Mouse (Mus musculus): Measurements from ENCODE around the gene Smarca4. TPM values are rescaled to one million over a fixed set of nuclear protein-coding genes. Genes with fewer than 3 reads are reported as not detected.
A peak's percentile ranks its signal among the peaks of the same experiment; 100 is the strongest.

Smarca4 gene
- polyA plus RNA-seq, 1 experiment from 2014 or later, result 171 TPM

DNA sequence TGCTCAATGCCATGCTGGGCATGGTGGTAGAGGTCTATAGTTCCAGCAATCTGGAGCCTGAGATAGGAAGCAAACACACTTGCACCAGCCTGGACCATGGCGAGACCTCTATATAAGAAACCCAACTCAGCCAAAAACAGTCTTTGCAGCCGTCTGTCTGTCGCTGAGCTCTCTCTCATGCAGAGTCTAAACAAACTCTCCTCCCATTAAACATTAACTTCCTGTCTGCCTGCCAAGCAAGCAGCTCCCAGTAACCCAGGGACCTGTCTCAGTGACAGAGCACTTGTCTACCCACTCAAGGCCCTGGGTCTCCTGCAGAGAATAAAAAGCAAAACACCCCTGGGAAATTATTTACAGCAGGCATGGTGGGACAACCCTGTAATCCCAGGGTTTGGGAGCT, 120.6 kb downstream of the Smarca4 start:
- DNase-seq (ENCODE audit: low spot score), result no peak
- Histone ChIP-seq H3K9me3 (replicated peaks) (no peaks in the 10 kb centered on the region), H3K27ac (no peak overlapping the region), H3K4me3 (no peak overlapping the region), H3K36me3 (peaks cover 99% of the 10 kb centered on the region), H3K27me3 (ENCODE audit: low read depth, poor library complexity, severe bottlenecking) (no peaks in the 10 kb centered on the region), H3K4me1 (no peaks in the 10 kb centered on the region)
- 94% methylated on average over 3 of the region's 3 CpGs for WGBS

- Histone ChIP-seq H3K9me3 (replicated peaks) (no peaks in the 10 kb centered on the region), H3K4me1 (no peaks in the 10 kb centered on the region), H3K27ac (no peak overlapping the region), H3K4me3 (no peak overlapping the region), H3K27me3 (ENCODE audit: low read depth, poor library complexity, severe bottlenecking) (no peaks in the 10 kb centered on the region), H3K36me3 (peaks cover 99% of the 10 kb centered on the region)
- no peak for DNase-seq (ENCODE audit: low spot score)
- 96% methylated on average over 10 of the region's 10 CpGs for WGBS
Observed at GRCm38 (mm10) chr9:21737188-21737587, 121.2 kb downstream of the Smarca4 start.

DNA sequence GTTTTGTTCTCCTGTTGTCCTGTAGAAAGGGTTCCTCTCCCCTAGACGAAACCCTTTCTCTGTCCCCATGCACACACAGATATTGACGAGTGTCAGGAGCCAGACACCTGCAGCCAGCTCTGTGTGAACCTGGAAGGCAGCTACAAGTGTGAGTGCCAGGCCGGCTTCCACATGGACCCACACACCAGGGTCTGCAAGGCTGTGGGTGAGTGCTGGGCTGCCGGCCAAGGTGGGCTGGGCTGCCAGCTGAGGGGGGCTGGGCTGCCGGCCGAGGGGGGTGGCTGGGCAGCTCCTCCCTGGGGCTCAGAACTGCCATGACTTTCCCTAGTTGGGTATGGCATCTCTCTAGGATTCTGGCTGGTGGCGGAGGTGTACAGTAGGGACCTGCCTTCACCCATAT, 122.8 kb downstream of the Smarca4 start:
- H3K4me3 ChIP-seq, result no peak overlapping the region
- no peak overlapping the region for H3K27ac ChIP-seq
- no peaks in the 10 kb centered on the region for H3K4me1 ChIP-seq
- no peaks in the 10 kb centered on the region for H3K9me3 ChIP-seq (replicated peaks)
- H3K36me3 ChIP-seq, result peaks cover 97% of the 10 kb centered on the region
- no peak for DNase-seq (ENCODE audit: low spot score)
- no peaks in the 10 kb centered on the region for H3K27me3 ChIP-seq (ENCODE audit: low read depth, poor library complexity, severe bottlenecking)
- WGBS, result 97% methylated on average over 7 of the region's 7 CpGs

DNA sequence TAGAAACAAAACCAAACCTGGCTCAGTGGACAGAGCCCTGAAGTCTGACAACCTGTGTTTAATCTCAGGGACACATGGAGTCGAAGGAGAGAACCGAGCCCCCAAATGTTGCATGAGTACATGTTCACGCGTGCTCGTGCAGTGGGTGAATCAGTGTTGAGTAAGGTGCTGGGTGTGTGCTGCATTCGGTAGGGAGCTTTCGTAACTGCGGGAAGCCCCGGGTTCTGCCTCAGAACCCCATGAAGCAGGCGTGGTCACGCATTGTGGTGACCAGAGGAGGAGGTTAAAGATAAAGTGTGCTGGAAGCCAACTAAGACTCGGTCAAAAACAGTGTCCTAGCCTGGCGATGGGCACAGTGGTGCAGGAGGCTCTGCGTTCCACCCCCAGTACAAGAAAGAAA, 124.5 kb downstream of the Smarca4 start:
- Histone ChIP-seq H3K27me3 (ENCODE audit: low read depth, poor library complexity, severe bottlenecking) (no peaks in the 10 kb centered on the region), H3K4me1 (no peaks in the 10 kb centered on the region), H3K27ac (no peak overlapping the region), H3K4me3 (no peak overlapping the region), H3K9me3 (replicated peaks) (no peaks in the 10 kb centered on the region), H3K36me3 (peaks cover 97% of the 10 kb centered on the region)
- no peak for DNase-seq (ENCODE audit: low spot score)
- 96% methylated on average over 14 of the region's 14 CpGs for WGBS

DNA sequence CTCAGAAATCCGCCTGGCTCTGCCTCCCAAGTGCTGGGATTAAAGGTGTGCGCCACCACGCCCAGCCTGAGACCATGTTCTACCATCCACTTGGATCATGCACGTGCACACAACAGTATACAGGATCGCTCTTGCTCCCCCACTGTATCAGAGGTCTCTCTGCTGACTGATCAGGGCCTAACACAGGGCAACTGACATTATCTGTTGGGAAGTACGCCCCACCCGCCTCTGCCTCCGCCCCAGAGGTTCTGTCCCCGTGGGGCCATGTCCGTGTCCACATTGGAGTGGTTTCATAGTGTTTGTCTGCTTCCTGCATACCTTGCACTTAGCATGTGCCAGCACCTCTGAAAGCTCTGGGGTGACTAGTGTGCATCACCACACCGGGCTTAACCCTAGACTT, 125.5 kb downstream of the Smarca4 start:
- Histone ChIP-seq H3K4me3 (no peak overlapping the region), H3K36me3 (peaks cover 97% of the 10 kb centered on the region), H3K27me3 (ENCODE audit: low read depth, poor library complexity, severe bottlenecking) (no peaks in the 10 kb centered on the region), H3K9me3 (replicated peaks) (no peaks in the 10 kb centered on the region), H3K4me1 (no peaks in the 10 kb centered on the region), H3K27ac (no peak overlapping the region)
- no peak for DNase-seq (ENCODE audit: low spot score)
- WGBS, result 97% methylated on average over 11 of the region's 11 CpGs

GRCm38 (mm10) chr9:21747238-21747774, 131.3 kb downstream of the Smarca4 start:
- Histone ChIP-seq H3K4me3 (no peak overlapping the region), H3K27ac (no peak overlapping the region), H3K27me3 (ENCODE audit: low read depth, poor library complexity, severe bottlenecking) (no peaks in the 10 kb centered on the region), H3K36me3 (peaks cover 90% of the 10 kb centered on the region), H3K4me1 (peaks cover 6% of the 10 kb centered on the region), H3K9me3 (replicated peaks) (no peaks in the 10 kb centered on the region)
- 87% methylated on average over 3 of the region's 3 CpGs for WGBS
- no peak for DNase-seq (ENCODE audit: low spot score)

- Histone ChIP-seq H3K27ac (no peak overlapping the region), H3K9me3 (replicated peaks) (no peaks in the 10 kb centered on the region), H3K27me3 (ENCODE audit: low read depth, poor library complexity, severe bottlenecking) (no peaks in the 10 kb centered on the region), H3K36me3 (peaks cover 83% of the 10 kb centered on the region), H3K4me3 (no peak overlapping the region), H3K4me1 (peaks cover 13% of the 10 kb centered on the region)
- no peak for DNase-seq (ENCODE audit: low spot score)
- WGBS, result 62% methylated on average over 7 of the region's 7 CpGs
Observed at GRCm38 (mm10) chr9:21748033-21748432, 132.1 kb downstream of the Smarca4 start.

- no peak for DNase-seq (ENCODE audit: low spot score)
- Histone ChIP-seq H3K4me3 (no peak overlapping the region), H3K9me3 (replicated peaks) (no peaks in the 10 kb centered on the region), H3K36me3 (peaks cover 81% of the 10 kb centered on the region), H3K4me1 (peaks cover 15% of the 10 kb centered on the region), H3K27ac (no peak overlapping the region), H3K27me3 (ENCODE audit: low read depth, poor library complexity, severe bottlenecking) (no peaks in the 10 kb centered on the region)
- WGBS, result 85% methylated on average over 10 of the region's 10 CpGs
Observed at GRCm38 (mm10) chr9:21748491-21748890, 132.5 kb downstream of the Smarca4 start.

- Histone ChIP-seq H3K4me1 (peaks cover 15% of the 10 kb centered on the region), H3K4me3 (no peak overlapping the region), H3K27ac (no peak overlapping the region), H3K9me3 (replicated peaks) (no peaks in the 10 kb centered on the region), H3K27me3 (ENCODE audit: low read depth, poor library complexity, severe bottlenecking) (no peaks in the 10 kb centered on the region), H3K36me3 (peaks cover 81% of the 10 kb centered on the region)
- no peak for DNase-seq (ENCODE audit: low spot score)
- WGBS, result 91% methylated on average over 6 of the region's 6 CpGs
Observed at GRCm38 (mm10) chr9:21749382-21750118, 133.6 kb downstream of the Smarca4 start.

- H3K27ac ChIP-seq, result no peak overlapping the region
- DNase-seq (ENCODE audit: low spot score), result no peak
- H3K9me3 ChIP-seq (replicated peaks), result no peaks in the 10 kb centered on the region
- H3K4me3 ChIP-seq, result no peak overlapping the region
- peaks cover 81% of the 10 kb centered on the region for H3K36me3 ChIP-seq
- peaks cover 15% of the 10 kb centered on the region for H3K4me1 ChIP-seq
- 84% methylated on average over 3 of the region's 3 CpGs for WGBS
- no peaks in the 10 kb centered on the region for H3K27me3 ChIP-seq (ENCODE audit: low read depth, poor library complexity, severe bottlenecking)
Observed at GRCm38 (mm10) chr9:21750370-21750769, 134.4 kb downstream of the Smarca4 start.

- peaks cover 78% of the 10 kb centered on the region for H3K36me3 ChIP-seq
- 84% methylated on average over 6 of the region's 6 CpGs for WGBS
Observed at GRCm38 (mm10) chr9:21751347-21751746, 135.4 kb downstream of the Smarca4 start.

DNA sequence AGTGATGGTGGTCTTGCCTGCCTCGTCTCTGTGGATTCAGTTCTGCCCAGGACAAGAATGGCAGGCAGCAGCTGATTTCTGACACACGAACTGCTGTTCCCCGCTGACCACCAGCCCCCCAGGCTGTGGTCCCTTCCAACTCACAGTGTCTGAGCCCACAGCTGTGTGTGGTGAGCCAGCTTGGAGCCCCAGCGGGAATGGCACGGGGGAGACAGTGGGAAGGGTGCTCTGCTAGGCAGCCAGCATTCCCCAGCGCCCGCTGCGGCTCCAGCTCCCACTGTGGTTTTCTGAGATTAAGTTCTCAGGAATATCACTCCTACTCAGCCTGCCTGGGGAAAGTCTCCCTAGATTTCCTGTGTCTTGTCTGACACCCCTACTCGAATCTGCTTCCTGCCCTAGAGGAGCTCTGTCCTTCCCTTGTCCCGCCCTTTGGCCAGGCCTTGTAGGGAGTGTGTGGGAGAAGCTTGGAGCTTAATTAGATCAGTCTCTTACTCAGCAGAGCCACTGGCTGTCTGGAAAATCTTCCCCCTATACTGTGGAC, 136.4 kb downstream of the Smarca4 start:
- H3K9me3 ChIP-seq (replicated peaks), result no peaks in the 10 kb centered on the region
- peak overlapping the region; percentile 66; the same call in 1 of the 2 replicates for H3K27ac ChIP-seq
- H3K4me3 ChIP-seq, result no peak overlapping the region
- H3K27me3 ChIP-seq (ENCODE audit: low read depth, poor library complexity, severe bottlenecking), result no peaks in the 10 kb centered on the region
- 64% methylated on average over 10 of the region's 10 CpGs for WGBS
- H3K4me1 ChIP-seq, result peaks cover 15% of the 10 kb centered on the region
- H3K36me3 ChIP-seq, result peaks cover 78% of the 10 kb centered on the region
- DNase-seq (ENCODE audit: low spot score), result no peak

More at GRCm38 (mm10) chr9:21751347-21751746, 135.4 kb downstream of the Smarca4 start:
- Histone ChIP-seq H3K27me3 (ENCODE audit: low read depth, poor library complexity, severe bottlenecking) (no peaks in the 10 kb centered on the region), H3K4me1 (peaks cover 15% of the 10 kb centered on the region), H3K4me3 (no peak overlapping the region), H3K27ac (0 out of 2 replicates have a peak overlapping the region, but pooled peaks have one; percentile 36), H3K9me3 (replicated peaks) (no peaks in the 10 kb centered on the region)
- no peak for DNase-seq (ENCODE audit: low spot score)

Data from limb, embryonic 10.5 days (tissue).